Mouse (Mus musculus) embryo, embryonic 9.5 days (tissue): ENCODE results near the gene Igfals.

Source experiments
- DNase-seq: peaks from one replicate; pipeline ENCODE4 v3.0.0-alpha.2; 2017; ENCODE audit errors: extremely low spot score

The Igfals gene

GRCm38 (mm10) chr17:24865776-24866175 lies at the start of gene Igfals:
Igfals (plus strand) TSS chr17:24865997.
- no peak for DNase-seq

GRCm38 (mm10) chr17:24817503-24817902 lies 48.3 kb upstream of the Igfals start:
- no peak for DNase-seq

- no peak for DNase-seq
Measured at GRCm38 (mm10) chr17:24818172-24818571, 47.6 kb upstream of the Igfals start.

GRCm38 (mm10) chr17:24819469-24819868 lies 46.3 kb upstream of the Igfals start:
- no peak for DNase-seq

- DNase-seq = no peak
Measured at GRCm38 (mm10) chr17:24821351-24822280, 44.2 kb upstream of the Igfals start.

- DNase-seq = no peak
Measured at GRCm38 (mm10) chr17:24839842-24840241, 26.0 kb upstream of the Igfals start, which contains the start of gene Hagh. Hagh (plus strand) TSS chr17:24840143.

- no peak for DNase-seq
Measured at GRCm38 (mm10) chr17:24840341-24840740, 25.5 kb upstream of the Igfals start.

- no peak for DNase-seq
Measured at GRCm38 (mm10) chr17:24841133-24841532, 24.7 kb upstream of the Igfals start.

GRCm38 (mm10) chr17:24842631-24843030 lies 23.2 kb upstream of the Igfals start:
- no peak for DNase-seq

- DNase-seq = no peak
Measured at GRCm38 (mm10) chr17:24844525-24844924, 21.3 kb upstream of the Igfals start.

- DNase-seq = no peak
Measured at GRCm38 (mm10) chr17:24847386-24847785, 18.4 kb upstream of the Igfals start.

GRCm38 (mm10) chr17:24848600-24849031 lies 17.2 kb upstream of the Igfals start:
- no peak for DNase-seq

- DNase-seq = no peak
Measured at GRCm38 (mm10) chr17:24849733-24850064, 16.1 kb upstream of the Igfals start.

- DNase-seq = peak; percentile 97
Measured at GRCm38 (mm10) chr17:24850065-24850772, 15.6 kb upstream of the Igfals start, which contains the start of gene Fahd1. Fahd1 (minus strand) TSS chr17:24850364.

GRCm38 (mm10) chr17:24850773-24851127 lies 15.0 kb upstream of the Igfals start:
- no peak for DNase-seq

GRCm38 (mm10) chr17:24851381-24852125 lies 14.2 kb upstream of the Igfals start:
- no peak for DNase-seq

GRCm38 (mm10) chr17:24855838-24856464 lies 9.8 kb upstream of the Igfals start:
- no peak for DNase-seq

- DNase-seq = no peak
Measured at GRCm38 (mm10) chr17:24856589-24856988, 9.2 kb upstream of the Igfals start.

- no peak for DNase-seq
Measured at GRCm38 (mm10) chr17:24857831-24858470, 7.8 kb upstream of the Igfals start.

- DNase-seq = no peak
Measured at GRCm38 (mm10) chr17:24858967-24859366, 6.8 kb upstream of the Igfals start.

- DNase-seq = no peak
Measured at GRCm38 (mm10) chr17:24860076-24860475, 5.7 kb upstream of the Igfals start.
